Mouse (Mus musculus) heart, adult 2 months (tissue): ENCODE results near the gene Nfe2l3.
"Not testable (repeated sequence)": the region's sequence is repeated elsewhere in the genome, so short reads cannot be mapped to it uniquely, and the experiment has no call there.

Source experiments
- CTCF ChIP-seq: fragments of 200-600 bp; IDR thresholded peaks from 2 replicates; pipeline ENCODE4 v1.8.1; 2022; ENCODE audit warnings: antibody characterized with exemption, mild to moderate bottlenecking, moderate library complexity
- POLR2A ChIP-seq: fragments of 200-500 bp; IDR thresholded peaks from 2 replicates; pipeline ENCODE4 v1.6.1; 2011; ENCODE audit warnings: mild to moderate bottlenecking, low read depth, low read length, control low read depth; ENCODE audit not compliant: insufficient read depth

DNA sequence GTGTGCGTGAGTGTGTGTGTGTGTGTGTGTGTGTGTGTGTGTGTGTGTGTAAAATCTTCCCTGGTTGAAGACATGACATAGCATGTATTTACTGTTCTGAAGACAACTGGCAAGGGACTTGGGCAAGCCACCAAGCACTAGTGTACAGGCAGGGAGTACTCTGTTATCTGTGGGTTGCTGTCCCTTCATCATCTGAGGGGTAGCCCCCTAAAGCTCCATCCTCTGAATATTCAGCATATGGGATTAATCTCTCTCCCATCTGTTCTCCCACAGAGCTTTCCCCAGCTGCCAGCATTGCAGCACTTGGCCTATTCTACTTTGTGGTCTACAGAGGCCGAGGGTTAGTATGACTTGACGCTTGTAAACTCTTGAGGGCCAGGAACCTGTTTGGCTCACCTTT lies 37.5 kb upstream of the Nfe2l3 start:
- not testable (repeated sequence) for TF ChIP-seq CTCF, POLR2A
